Mouse (Mus musculus) forebrain, embryonic 14.5 days (tissue): ENCODE data around the gene Mafg. TPM values are rescaled to one million over a fixed set of nuclear protein-coding genes. Genes with fewer than 3 reads are reported as not detected.
A peak's percentile ranks its signal among the peaks of the same experiment; 100 is the strongest.

ENCODE experiments used
- ATAC-seq: fragments of 200-750 bp; cut with Nextera tagmentation; 2 replicates; pipeline ENCODE4 v1.8.0; 2017; ENCODE audit warnings: mild to moderate bottlenecking, moderate library complexity
- DNase-seq: peaks from one replicate; pipeline ENCODE4 v3.0.0-alpha.2; 2015; ENCODE audit warnings: low spot score
- H3K27ac ChIP-seq: fragments of 300-500 bp; sonication (generic); 2 replicates; pipeline ENCODE4 v1.5.1; 2014; ENCODE audit warnings: low read depth, mild to moderate bottlenecking, control low read depth, low read length, moderate library complexity
- H3K27me3 ChIP-seq: fragments of 300-500 bp; sonication (generic); replicated peaks from 2 replicates; pipeline ENCODE4 v1.6.1; 2014; ENCODE audit warnings: low read length, control low read depth, mixed read lengths; ENCODE audit not compliant: control insufficient read depth, insufficient read depth
- H3K36me3 ChIP-seq: fragments of 300-500 bp; sonication (generic); 2 replicates; pipeline ENCODE4 v1.6.1; 2014; ENCODE audit warnings: low read length, control low read depth; ENCODE audit not compliant: control insufficient read depth, insufficient read depth
- H3K4me1 ChIP-seq: fragments of 300-500 bp; sonication (generic); 2 replicates; pipeline ENCODE4 v1.6.1; 2014; ENCODE audit warnings: antibody characterized with exemption, low read length, control low read depth; ENCODE audit not compliant: control insufficient read depth, insufficient read depth
- H3K4me2 ChIP-seq: fragments of 300-500 bp; sonication (generic); 2 replicates; pipeline ENCODE4 v1.6.1; 2014; ENCODE audit warnings: mild to moderate bottlenecking, control low read depth, low read length
- H3K4me3 ChIP-seq: fragments of 300-500 bp; sonication (generic); 2 replicates; pipeline ENCODE4 v1.5.1; 2014; ENCODE audit warnings: low read depth, low read length, control low read depth
- H3K9ac ChIP-seq: fragments of 300-500 bp; sonication (generic); 2 replicates; pipeline ENCODE4 v1.6.1; 2014; ENCODE audit warnings: mild to moderate bottlenecking, low read length, control low read depth, moderate library complexity
- H3K9me3 ChIP-seq: fragments of 300-500 bp; sonication (generic); replicated peaks from 2 replicates; pipeline ENCODE4 v1.6.1; 2016; ENCODE audit warnings: low read length, control low read depth, mixed read lengths; ENCODE audit not compliant: control insufficient read depth
- WGBS: fragments of 180-500 bp; shearing (Covaris S2); extraction: QIAGEN DNeasy Blood & Tissue Kit; methylation state at CpG from one replicate; pipeline ENCODE4 v1.1.7; 2014; 5-methylcytosine and 5-hydroxymethylcytosine counted together
- polyA plus RNA-seq: library from polyadenylated mRNA; unstranded; fragments of >200 nt; fragmentation: Nextera tagmentation; extraction: Ambion mirVana; gene quantifications from 2 replicates; pipeline ENCODE4 v1.2.1, GENCODE M21; 2014

The Mafg gene
- polyA plus RNA-seq, 1 experiment from 2014 or later = 20.0 TPM

DNA sequence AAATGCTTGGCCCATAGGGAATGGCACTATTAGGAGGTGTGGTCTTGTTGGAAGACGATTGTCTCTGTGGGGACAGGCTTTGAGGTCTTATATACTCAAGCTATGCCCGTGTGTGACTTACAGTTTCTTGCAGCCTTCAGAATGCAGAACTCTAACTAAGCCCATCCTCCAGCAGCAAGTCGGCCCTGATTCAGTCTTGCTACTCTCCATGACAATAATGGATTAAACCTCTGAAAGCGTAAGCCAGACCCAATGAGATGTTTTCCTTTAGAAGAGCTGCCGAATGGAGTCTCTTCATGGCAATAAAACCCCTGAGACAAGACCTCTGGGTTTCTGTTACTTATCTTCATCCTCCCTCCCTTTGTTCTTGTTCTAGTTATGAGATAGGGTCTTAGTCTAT lies 1.4 kb upstream of the Mafg start:
- Histone ChIP-seq H3K4me2 (no peak overlapping the region), H3K4me1 (peaks cover 14% of the 10 kb centered on the region), H3K9me3 (no peaks in the 10 kb centered on the region), H3K27ac (no peak overlapping the region), H3K36me3 (no peaks in the 10 kb centered on the region), H3K27me3 (no peaks in the 10 kb centered on the region), H3K4me3 (no peak overlapping the region), H3K9ac (no peak overlapping the region)
- DNase-seq = no peak
- ATAC-seq = no peak
- 76% methylated on average over 5 of the region's 5 CpGs for WGBS

DNA sequence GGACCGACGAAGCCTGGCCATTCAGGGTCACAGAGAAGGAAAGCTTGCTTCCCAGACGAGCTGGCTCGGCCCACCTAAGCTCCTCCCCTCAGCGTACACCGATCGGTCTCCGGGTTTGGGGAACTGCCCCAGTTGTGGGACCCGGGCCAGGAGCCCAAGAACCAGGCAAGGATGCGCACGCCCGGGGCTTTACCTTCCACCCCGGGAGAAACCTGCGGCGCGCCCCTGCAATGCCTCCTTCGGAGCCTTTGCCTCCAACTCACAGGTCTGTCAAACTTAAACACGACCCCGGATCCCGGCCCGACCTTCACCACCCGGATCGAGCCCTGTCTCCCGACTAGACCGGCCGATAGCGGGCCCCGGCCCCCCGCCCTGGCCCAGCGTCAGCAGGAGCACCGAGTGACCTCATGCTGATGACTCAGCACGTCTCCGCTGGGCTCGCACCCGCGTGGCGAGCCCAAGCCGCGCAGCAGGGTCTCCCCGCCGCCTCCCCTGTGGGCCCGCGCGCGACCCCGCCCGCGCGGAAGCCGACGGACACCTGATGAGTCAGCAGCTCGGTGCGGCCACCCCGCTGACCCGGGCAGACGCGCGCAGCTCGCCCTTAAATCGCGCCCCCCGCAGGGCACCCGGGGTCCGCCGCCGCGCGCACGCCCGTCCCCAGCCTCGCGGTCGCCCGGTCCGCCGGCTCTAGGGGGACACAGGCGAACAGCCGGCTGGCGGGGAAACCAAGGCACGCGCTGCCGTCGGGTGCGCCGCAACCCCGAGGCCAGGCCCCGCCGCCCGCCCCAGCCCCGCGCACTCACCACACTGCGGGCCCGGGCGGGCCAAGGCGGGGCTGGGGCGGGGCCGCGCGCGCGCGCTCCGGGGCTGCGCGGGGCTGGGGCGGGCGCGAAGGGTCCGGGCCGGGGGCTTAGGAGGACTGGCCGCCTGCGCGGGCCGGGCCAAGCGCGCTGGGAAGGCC lies 561 bp downstream of the Mafg start:
- H3K27ac ChIP-seq = peak overlapping the region; percentile 82
- no peaks in the 10 kb centered on the region for H3K27me3 ChIP-seq
- peak; percentile 48 for DNase-seq
- H3K4me1 ChIP-seq = peaks cover 14% of the 10 kb centered on the region
- H3K4me3 ChIP-seq = peak overlapping the region; percentile 97
- under 1% methylated on average over 59 of the region's 116 CpGs for WGBS
- H3K9ac ChIP-seq = peak overlapping the region; percentile 87
- peaks cover 14% of the 10 kb centered on the region for H3K36me3 ChIP-seq
- peak; percentile 85 for ATAC-seq
- no peaks in the 10 kb centered on the region for H3K9me3 ChIP-seq
- H3K4me2 ChIP-seq = peak overlapping the region; percentile 81

DNA sequence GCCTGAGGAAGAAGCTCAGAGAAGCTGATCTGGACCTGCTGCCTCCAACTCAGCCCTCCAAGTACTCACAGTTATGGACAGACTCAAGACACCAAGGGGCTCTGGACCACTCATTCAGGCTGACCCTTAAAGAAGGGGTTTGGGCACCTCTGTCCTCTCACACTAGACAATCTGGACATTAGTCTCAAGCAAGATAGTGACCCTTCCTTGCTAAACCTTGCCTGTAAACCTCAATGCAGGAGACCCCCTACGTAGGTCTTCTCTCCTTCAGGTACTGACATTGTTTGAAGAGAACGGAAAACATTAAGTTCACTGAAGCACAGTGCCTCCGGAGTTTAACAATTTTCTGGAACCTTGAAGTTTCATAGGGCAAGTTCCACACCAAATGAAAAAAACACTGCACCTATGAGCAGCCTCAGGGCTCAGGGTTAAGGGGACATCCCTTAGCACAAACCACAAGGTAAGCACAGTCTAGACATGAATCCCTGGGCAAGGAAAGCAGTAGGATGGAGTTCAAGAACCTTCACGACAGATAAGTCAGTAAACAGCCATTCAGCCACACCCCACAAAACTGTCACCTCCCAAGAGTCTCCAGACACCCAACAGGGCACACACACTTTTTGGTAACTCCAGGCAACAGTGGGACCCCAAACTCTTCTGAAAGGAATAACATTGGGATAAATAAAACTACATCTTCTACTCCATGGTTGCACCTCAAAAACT lies 1.5 kb downstream of the Mafg start:
- no peak overlapping the region for H3K27ac ChIP-seq
- H3K4me2 ChIP-seq = peak overlapping the region; percentile 81
- H3K4me3 ChIP-seq = peak overlapping the region; percentile 97
- 70% methylated on average over 4 of the region's 4 CpGs for WGBS
- DNase-seq (no peak), ATAC-seq (no peak)
- peaks cover 23% of the 10 kb centered on the region for H3K36me3 ChIP-seq
- no peaks in the 10 kb centered on the region for H3K27me3 ChIP-seq
- peaks cover 14% of the 10 kb centered on the region for H3K4me1 ChIP-seq
- H3K9ac ChIP-seq = peak overlapping the region; percentile 87
- no peaks in the 10 kb centered on the region for H3K9me3 ChIP-seq

DNA sequence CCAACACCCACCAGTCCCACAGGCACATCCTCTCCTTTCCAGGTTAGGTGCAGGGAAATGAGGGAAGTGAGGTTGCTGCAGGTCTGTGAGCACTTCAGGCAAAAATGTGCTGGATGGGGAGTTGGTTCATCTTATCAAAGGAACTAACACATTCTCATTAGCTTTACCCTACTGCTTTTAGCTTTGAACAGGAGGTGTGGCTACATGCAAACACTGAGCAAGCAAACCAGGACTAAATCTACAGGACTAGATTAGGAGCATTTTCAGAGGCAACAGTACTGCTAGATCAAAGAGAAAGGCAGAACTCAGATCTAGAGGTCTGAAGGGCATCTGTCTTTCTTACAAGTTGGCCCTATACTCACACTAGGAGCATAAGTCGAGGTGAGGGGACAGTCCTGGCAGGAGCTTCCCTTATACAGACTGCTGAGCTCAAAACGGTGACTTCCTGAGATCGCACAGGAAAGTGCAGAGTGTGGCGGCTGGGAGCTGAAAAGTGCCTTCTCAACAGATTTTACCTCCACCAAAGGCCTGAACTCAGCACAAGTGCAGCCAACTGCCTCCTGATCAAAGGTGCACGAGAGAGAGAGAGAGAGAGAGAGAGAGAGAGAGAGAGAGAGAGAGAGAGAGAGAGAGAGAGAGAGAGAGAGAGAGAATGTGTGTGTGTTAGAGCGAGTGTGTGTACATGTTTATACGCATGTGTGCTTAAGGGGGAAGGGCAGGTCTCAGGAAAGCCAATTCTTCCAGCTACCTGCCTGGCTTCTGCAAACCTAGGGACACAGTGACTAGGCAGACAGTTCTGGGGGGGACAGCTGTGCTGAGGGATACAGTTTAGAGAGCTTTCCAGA lies 2.3 kb downstream of the Mafg start:
- ATAC-seq = no peak
- Histone ChIP-seq H3K9me3 (no peaks in the 10 kb centered on the region), H3K4me2 (peak overlapping the region; percentile 81; the same call in 1 of the 2 replicates), H3K9ac (peak overlapping the region; percentile 87; the same call in 1 of the 2 replicates), H3K4me3 (0 out of 2 replicates have a peak overlapping the region, but pooled peaks have one; percentile 97), H3K27ac (peak overlapping the region; percentile 11; the same call in 1 of the 2 replicates), H3K27me3 (no peaks in the 10 kb centered on the region), H3K36me3 (peaks cover 28% of the 10 kb centered on the region), H3K4me1 (peaks cover 14% of the 10 kb centered on the region)
- WGBS = 48% methylated on average over 7 of the region's 7 CpGs
- no peak for DNase-seq

DNA sequence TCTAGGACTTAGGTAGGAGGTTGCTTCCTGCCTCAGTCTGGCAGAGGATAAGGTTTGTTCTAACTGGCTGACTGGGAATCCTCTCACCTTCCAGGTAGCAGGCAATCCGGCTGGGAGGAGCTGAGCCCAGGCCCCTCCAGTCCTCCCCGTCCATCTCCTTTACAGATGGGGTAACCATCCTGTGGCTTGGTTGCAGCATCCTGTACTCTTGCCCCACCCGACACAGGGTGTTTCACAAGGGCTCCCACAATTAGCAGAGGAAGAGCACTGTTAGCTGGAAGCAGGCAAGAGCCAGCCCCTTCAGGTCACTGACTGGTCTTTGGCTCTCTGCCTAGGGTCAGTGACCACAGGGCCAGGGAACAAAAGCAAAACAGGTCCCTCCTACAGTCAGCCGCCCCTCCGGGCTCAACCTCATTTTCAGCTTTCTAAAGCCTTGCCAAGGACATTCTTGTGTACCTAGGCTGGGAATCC lies 3.0 kb downstream of the Mafg start:
- 42% methylated on average over 5 of the region's 5 CpGs for WGBS
- H3K4me2 ChIP-seq = no peak overlapping the region

DNA sequence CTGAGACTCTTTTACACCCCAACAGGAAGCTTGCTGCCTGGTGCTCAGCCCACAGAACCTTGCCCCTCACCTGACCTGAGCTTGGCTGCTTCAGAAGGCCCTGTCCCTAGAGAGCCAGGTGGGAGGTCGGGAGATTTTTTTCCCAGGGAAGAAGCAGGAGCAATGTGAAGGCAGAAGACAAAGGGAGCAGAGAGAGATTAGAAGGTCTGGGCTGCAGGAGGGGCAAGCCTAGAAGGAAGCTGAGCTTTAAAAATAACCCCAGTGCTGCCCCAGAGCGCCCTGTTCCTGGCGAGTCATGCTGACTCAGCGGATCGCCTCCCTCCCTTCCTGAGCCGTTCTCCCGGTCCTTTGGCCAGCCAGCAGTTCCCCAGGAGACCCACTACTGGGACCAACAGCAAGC lies 3.5 kb downstream of the Mafg start:
- ATAC-seq (no peak), DNase-seq (no peak)
- Histone ChIP-seq H3K4me3 (no peak overlapping the region), H3K9ac (peak overlapping the region; percentile 14; the same call in 1 of the 2 replicates), H3K27ac (no peak overlapping the region), H3K27me3 (no peaks in the 10 kb centered on the region), H3K4me2 (no peak overlapping the region), H3K4me1 (peaks cover 18% of the 10 kb centered on the region), H3K36me3 (peaks cover 28% of the 10 kb centered on the region), H3K9me3 (no peaks in the 10 kb centered on the region)
- 38% methylated on average over 7 of the region's 7 CpGs for WGBS

More for the DNA sequence above, 3.0 kb downstream of the Mafg start:
- no peak for ATAC-seq
- Histone ChIP-seq H3K27me3 (no peaks in the 10 kb centered on the region), H3K4me1 (peaks cover 14% of the 10 kb centered on the region), H3K36me3 (peaks cover 28% of the 10 kb centered on the region), H3K4me3 (no peak overlapping the region), H3K9ac (0 out of 2 replicates have a peak overlapping the region, but pooled peaks have one; percentile 14), H3K9me3 (no peaks in the 10 kb centered on the region), H3K27ac (peak overlapping the region; percentile 11; the same call in 1 of the 2 replicates)
- DNase-seq = no peak

DNA sequence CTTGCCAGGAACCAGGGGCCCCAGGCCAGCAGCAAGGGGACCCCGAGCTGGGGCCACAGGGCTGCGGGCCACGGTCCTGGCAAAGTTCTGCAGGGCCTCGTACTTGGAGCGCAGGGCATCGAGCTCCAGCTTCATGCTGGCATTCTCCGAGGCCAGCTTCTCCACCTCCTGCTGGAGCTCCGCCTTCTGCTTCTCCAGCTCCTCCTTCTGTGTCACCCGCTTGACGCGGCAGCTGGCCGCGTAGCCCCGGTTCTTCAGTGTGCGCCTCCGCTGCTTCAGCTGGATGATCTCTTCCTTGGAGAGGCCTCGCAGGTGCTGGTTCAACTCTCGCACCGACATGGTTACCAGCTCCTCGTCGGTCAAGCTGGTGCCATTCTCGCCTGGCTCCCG lies 4.1 kb downstream of the Mafg start:
- no peak for ATAC-seq
- H3K9ac ChIP-seq = 0 out of 2 replicates have a peak overlapping the region, but pooled peaks have one; percentile 14
- no peaks in the 10 kb centered on the region for H3K9me3 ChIP-seq
- no peak overlapping the region for H3K27ac ChIP-seq
- H3K4me1 ChIP-seq = peaks cover 18% of the 10 kb centered on the region
- H3K4me2 ChIP-seq = no peak overlapping the region
- WGBS = 76% methylated on average over 23 of the region's 23 CpGs
- DNase-seq = no peak
- no peaks in the 10 kb centered on the region for H3K27me3 ChIP-seq
- peaks cover 28% of the 10 kb centered on the region for H3K36me3 ChIP-seq
- H3K4me3 ChIP-seq = no peak overlapping the region
